Mouse (Mus musculus) neural tube, embryonic 11.5 days (tissue): ENCODE data around the gene Asf1a. TPM values are rescaled to one million over a fixed set of nuclear protein-coding genes. Genes with fewer than 3 reads are reported as not detected.

Experiments
- ATAC-seq: fragments of 200-750 bp; cut with Nextera tagmentation; 2 replicates; pipeline ENCODE4 v1.8.0; 2017; ENCODE audit warnings: moderate number of reproducible peaks, mild to moderate bottlenecking, moderate TSS enrichment, moderate library complexity; ENCODE audit not compliant: insufficient read depth, low FRiP score, low TSS enrichment
- DNase-seq: peaks from one replicate; pipeline ENCODE4 v3.0.0-alpha.2; 2015; ENCODE audit warnings: low spot score
- H3K27ac ChIP-seq: fragments of 300-500 bp; sonication (generic); 2 replicates; pipeline ENCODE4 v1.5.1; 2014; ENCODE audit warnings: low read depth, mild to moderate bottlenecking, low read length
- H3K27me3 ChIP-seq: fragments of 300-500 bp; sonication (generic); 2 replicates; pipeline ENCODE4 v1.6.1; 2014; ENCODE audit warnings: mild to moderate bottlenecking, low read length, mixed read lengths; ENCODE audit not compliant: control insufficient read depth, insufficient read depth
- H3K36me3 ChIP-seq: fragments of 300-500 bp; sonication (generic); 2 replicates; pipeline ENCODE4 v1.6.1; 2014; ENCODE audit warnings: mild to moderate bottlenecking, low read length, moderate library complexity, mixed read lengths; ENCODE audit not compliant: control insufficient read depth, insufficient read depth
- H3K4me1 ChIP-seq: fragments of 300-500 bp; sonication (generic); 2 replicates; pipeline ENCODE4 v1.6.1; 2014; ENCODE audit warnings: low read length, mixed read lengths; ENCODE audit not compliant: control insufficient read depth, insufficient read depth
- H3K4me2 ChIP-seq: fragments of 300-500 bp; sonication (generic); 2 replicates; pipeline ENCODE4 v1.6.1; 2014; ENCODE audit warnings: low read depth, mild to moderate bottlenecking, moderate library complexity
- H3K4me3 ChIP-seq: fragments of 300-500 bp; sonication (generic); 2 replicates; pipeline ENCODE4 v1.5.1; 2014; ENCODE audit warnings: low read depth, low read length
- H3K9ac ChIP-seq: fragments of 300-500 bp; sonication (generic); 2 replicates; pipeline ENCODE4 v1.6.1; 2014; ENCODE audit warnings: mild to moderate bottlenecking, low read length
- H3K9me3 ChIP-seq: fragments of 300-500 bp; sonication (generic); 2 replicates; pipeline ENCODE4 v1.6.1; 2016; ENCODE audit warnings: low read length; ENCODE audit not compliant: control insufficient read depth
- WGBS: fragments of 180-500 bp; shearing (Covaris S2); extraction: QIAGEN DNeasy Blood & Tissue Kit; methylation state at CpG from one replicate; pipeline ENCODE4 v1.1.7; 2014; 5-methylcytosine and 5-hydroxymethylcytosine counted together
- polyA plus RNA-seq: library from polyadenylated mRNA; unstranded; fragments of >200 nt; fragmentation: Nextera tagmentation; extraction: Ambion mirVana; gene quantifications from 2 replicates; pipeline ENCODE4 v1.2.1, GENCODE M21; 2014

Asf1a gene
- polyA plus RNA-seq = 157 and 168 TPM in 2 replicates

DNA sequence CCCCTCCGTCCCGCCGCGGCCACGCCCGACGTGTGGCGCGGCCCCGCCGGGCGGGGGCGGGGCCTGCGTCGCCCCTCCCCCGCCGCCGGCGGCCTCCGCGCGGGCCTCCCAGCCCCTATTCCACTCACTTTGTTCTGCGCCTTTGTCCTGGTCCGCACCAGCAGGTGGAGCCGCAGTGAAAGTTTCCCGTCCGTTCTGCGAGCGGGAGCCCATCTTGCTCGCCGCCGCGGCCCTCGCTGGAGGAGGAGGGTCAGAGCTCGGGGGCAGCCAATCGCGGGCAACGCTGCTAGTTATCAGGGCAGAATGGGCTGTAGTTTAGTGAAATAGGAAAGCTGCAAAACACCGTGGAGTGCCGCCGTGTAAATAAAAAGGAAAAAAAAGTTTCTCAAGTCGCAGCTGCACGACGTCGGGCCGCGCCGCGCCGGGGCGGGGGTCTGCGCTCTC lies at the start of gene Asf1a:
Gene Asf1a (plus strand): TSS at position 81 of the 444 bp plus-strand sequence.
- 0% methylated on average over 30 of the region's 52 CpGs for WGBS

DNA sequence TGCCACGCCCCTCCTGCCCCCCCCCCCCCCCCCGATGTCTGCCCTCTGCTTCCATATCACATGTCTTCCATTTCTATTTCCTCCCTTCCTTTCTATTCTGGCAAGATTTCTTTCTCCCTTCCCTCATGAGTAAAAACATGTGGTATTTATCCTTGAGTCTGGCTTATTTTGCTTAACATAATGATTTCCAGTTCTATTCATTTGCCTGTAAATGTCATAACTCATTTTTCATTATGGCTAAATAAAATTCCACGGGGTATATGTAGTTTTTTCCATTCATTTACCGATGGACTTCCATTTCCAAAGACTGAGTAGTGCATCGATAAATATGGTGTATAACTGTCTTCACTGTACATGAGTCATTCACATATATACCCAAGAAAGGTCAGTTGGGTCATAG lies 34.6 kb upstream of the Asf1a start:
- no peak overlapping the region for H3K4me2 ChIP-seq
- H3K36me3 ChIP-seq = no peaks in the 10 kb centered on the region
- 90% methylated on average over 5 of the region's 5 CpGs for WGBS
- H3K27ac ChIP-seq = no peak overlapping the region
- no peaks in the 10 kb centered on the region for H3K9me3 ChIP-seq
- no peak overlapping the region for H3K4me3 ChIP-seq
- ATAC-seq = no peak
- DNase-seq = no peak
- no peaks in the 10 kb centered on the region for H3K27me3 ChIP-seq
- H3K9ac ChIP-seq = no peak overlapping the region
- no peaks in the 10 kb centered on the region for H3K4me1 ChIP-seq

More for the DNA sequence above, at the start of gene Asf1a:
- Histone ChIP-seq H3K27ac (peak within 1 kb of the TSS; percentile 98), H3K4me3 (peak within 1 kb of the TSS; percentile 85), H3K36me3 (no peaks in the 10 kb centered on the region), H3K9ac (peak within 1 kb of the TSS; percentile 94), H3K27me3 (no peaks in the 10 kb centered on the region), H3K4me2 (peak within 1 kb of the TSS; percentile 50), H3K4me1 (peaks cover 11% of the 10 kb centered on the region), H3K9me3 (no peaks in the 10 kb centered on the region)
- peak; percentile 96 for DNase-seq
- peak; percentile 96 for ATAC-seq

DNA sequence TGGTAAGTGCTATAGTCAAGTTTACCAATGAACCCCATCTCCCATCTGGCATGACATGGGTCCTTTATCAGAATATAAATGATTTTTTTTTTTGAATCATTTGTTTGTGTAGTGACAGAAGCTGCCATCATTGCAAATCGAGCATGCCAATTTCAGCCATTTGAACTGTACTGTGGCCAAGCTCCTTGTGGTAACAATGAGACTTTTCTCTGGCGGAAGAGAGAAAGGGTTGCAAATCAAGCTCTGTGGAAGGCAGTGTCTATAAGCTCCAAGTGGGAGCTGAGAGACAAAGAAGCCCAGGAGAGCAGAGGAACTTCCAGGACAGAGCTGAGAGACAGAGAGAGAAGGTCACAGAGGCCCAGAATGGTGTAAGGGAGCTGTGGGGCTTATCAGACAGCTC lies 31.0 kb upstream of the Asf1a start:
- WGBS = 75% methylated on average over 2 of the region's 2 CpGs
- Histone ChIP-seq H3K9me3 (no peaks in the 10 kb centered on the region), H3K27ac (no peak overlapping the region), H3K4me2 (no peak overlapping the region), H3K27me3 (no peaks in the 10 kb centered on the region), H3K4me1 (no peaks in the 10 kb centered on the region), H3K36me3 (no peaks in the 10 kb centered on the region), H3K9ac (no peak overlapping the region), H3K4me3 (no peak overlapping the region)
- DNase-seq = no peak
- ATAC-seq = no peak

DNA sequence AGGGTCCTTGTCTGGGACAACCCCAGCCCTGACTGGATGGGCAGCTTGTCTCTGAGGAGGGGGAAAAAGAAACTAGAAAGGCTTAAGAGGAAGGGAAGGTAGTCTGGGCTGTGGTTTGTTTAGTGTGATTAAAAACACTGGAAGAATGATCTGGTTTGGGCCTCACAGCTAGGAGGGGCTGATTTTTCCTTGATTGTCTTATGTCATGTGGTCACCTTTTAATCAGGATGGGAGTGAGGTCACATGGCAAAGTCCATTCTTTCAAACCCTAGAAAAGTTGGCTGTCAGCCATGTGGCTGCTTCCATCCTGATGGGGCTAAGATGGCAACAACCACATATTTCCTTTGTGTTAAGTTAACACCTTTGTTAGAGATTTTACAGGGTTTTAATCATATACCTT lies 28.0 kb upstream of the Asf1a start:
- Histone ChIP-seq H3K36me3 (no peaks in the 10 kb centered on the region), H3K4me2 (no peak overlapping the region), H3K9ac (no peak overlapping the region), H3K27ac (no peak overlapping the region), H3K9me3 (no peaks in the 10 kb centered on the region), H3K4me1 (no peaks in the 10 kb centered on the region), H3K27me3 (no peaks in the 10 kb centered on the region), H3K4me3 (no peak overlapping the region)
- ATAC-seq = no peak
- no peak for DNase-seq

DNA sequence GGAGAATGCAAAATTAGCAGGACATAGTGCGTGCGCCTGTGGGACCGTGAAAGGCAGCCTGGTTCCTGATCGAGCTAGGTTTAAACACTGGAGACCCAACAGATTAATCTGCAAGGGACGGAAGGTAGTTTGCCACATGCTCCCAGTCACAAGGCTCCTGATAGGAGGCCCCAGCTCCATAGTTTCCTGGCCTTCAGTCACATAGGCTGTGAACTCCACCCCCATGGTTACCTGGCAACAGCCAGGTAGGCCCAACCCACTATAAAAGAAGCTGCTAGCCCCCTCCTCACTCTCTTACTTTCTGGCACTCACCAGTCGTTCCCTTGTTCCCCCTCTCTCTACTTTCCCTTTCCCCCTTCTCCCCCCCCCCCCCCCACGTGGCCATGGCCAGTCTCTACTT lies 16.4 kb upstream of the Asf1a start:
- WGBS = 53% methylated on average over 6 of the region's 7 CpGs
- H3K4me2 ChIP-seq = peak overlapping the region; percentile 37
- no peak overlapping the region for H3K27ac ChIP-seq

DNA sequence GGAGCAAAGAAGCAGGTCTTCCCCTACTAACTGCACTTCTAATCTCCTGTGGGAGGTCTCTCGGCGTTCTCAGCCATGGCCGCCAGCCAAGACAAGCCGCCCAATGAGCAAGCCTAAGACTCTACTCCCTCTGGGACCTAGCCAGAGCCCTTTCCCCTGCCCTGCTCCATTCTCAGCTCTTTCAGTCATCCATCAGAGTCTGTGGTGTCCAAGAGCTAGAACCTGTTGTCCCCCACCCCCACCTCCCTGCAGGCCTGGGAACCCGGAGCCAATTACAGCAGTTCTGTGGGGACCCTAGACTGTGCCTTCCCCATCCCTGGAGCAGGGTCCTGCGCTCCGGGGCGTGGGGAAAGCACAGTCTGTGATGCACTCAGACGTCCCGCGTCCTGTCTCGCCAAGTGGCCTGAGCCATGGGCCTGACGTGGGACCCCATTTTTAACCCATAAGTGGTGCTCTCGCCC lies 15.9 kb upstream of the Asf1a start:
- DNase-seq (peak; percentile 48), ATAC-seq (peak; percentile 55)
- Histone ChIP-seq H3K36me3 (no peaks in the 10 kb centered on the region), H3K4me2 (peak overlapping the region; percentile 37), H3K4me3 (peak overlapping the region; percentile 12; the same call in 1 of the 2 replicates), H3K27me3 (no peaks in the 10 kb centered on the region), H3K27ac (no peak overlapping the region), H3K9ac (peak overlapping the region; percentile 29; the same call in 1 of the 2 replicates), H3K9me3 (no peaks in the 10 kb centered on the region), H3K4me1 (no peaks in the 10 kb centered on the region)
- 16% methylated on average over 14 of the region's 14 CpGs for WGBS

More for the DNA sequence above, 16.4 kb upstream of the Asf1a start:
- H3K9ac ChIP-seq = no peak overlapping the region
- DNase-seq = no peak
- no peaks in the 10 kb centered on the region for H3K4me1 ChIP-seq
- H3K27me3 ChIP-seq = no peaks in the 10 kb centered on the region
- H3K36me3 ChIP-seq = no peaks in the 10 kb centered on the region
- no peak overlapping the region for H3K4me3 ChIP-seq
- H3K9me3 ChIP-seq = no peaks in the 10 kb centered on the region
- ATAC-seq = no peak

DNA sequence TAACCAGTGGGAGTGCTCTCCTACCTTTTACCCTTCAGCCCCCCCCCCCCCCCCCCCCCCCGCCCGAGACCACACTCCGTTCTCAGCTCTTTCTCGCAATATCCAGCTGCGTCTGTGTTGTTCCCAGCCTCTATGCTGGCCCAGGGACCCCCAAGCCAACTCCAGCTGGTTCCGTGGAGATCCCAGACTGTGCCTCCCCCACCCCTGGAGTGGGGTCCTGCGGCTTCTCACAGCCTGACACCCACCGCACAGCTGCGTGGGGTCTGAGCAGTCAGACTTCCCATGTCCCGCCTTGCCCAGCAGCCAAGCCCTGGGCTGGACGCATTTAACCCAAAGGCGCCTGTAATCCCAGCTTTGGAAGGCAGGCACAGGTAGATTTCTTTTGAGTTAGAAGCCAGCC lies 15.5 kb upstream of the Asf1a start:
- DNase-seq = no peak
- peak overlapping the region; percentile 12; the same call in 1 of the 2 replicates for H3K4me3 ChIP-seq
- ATAC-seq = peak; percentile 65
- H3K4me2 ChIP-seq = peak overlapping the region; percentile 37
- no peak overlapping the region for H3K27ac ChIP-seq
- H3K4me1 ChIP-seq = no peaks in the 10 kb centered on the region
- no peak overlapping the region for H3K9ac ChIP-seq
- 40% methylated on average over 10 of the region's 12 CpGs for WGBS
- H3K36me3 ChIP-seq = no peaks in the 10 kb centered on the region
- no peaks in the 10 kb centered on the region for H3K27me3 ChIP-seq
- no peaks in the 10 kb centered on the region for H3K9me3 ChIP-seq

DNA sequence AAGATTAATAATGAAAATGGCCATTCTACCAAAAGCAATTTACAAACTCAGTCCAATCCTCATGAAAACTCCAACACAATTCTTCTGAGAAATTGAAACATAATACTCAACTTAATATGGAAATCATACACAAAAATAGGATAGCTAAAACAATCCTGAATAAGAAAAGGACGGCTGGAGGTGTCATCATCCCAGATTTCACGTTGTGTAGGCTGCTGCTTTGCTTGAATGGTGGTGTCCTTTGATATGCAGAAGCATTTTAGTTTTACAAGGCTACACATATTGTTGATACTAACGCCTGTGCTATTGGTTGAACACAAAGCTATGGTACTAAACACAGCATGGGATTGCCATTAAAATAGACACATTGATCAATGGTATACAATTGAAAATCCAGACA lies 10.8 kb upstream of the Asf1a start:
- 37% methylated on average over 3 of the region's 3 CpGs for WGBS
- DNase-seq (no peak), ATAC-seq (no peak)
- no peaks in the 10 kb centered on the region for H3K36me3 ChIP-seq
- no peak overlapping the region for H3K4me3 ChIP-seq
- H3K27me3 ChIP-seq = no peaks in the 10 kb centered on the region
- no peak overlapping the region for H3K27ac ChIP-seq
- H3K4me1 ChIP-seq = no peaks in the 10 kb centered on the region
- H3K9ac ChIP-seq = no peak overlapping the region
- no peaks in the 10 kb centered on the region for H3K9me3 ChIP-seq
- H3K4me2 ChIP-seq = no peak overlapping the region
